Mouse (Mus musculus): Measurements from ENCODE around the gene Ptgs1. TPM values are rescaled to one million over a fixed set of nuclear protein-coding genes. Genes with fewer than 3 reads are reported as not detected.

Ptgs1 gene
- polyA plus RNA-seq, 1 experiment from 2014 or later: 3.5 TPM

DNA sequence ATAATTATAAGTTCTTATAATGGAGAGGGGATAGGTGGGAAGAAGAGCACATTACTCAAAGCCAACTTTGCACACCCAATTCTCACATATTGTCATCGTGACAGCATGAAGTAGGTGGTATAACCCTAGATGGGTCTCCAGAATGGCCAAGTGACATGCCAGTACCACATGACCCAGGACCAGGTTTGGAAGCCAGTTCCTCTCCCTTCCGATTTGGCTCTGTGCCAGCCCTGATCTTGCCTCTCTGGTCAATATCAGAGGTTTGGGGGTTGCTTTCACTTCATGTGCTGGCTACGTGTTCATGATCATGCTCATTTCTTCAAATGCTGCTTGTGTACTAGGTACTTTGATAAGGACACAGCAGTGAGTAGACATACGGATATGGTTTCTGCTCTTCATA, 22.3 kb downstream of the Ptgs1 start:
- no peaks in the 10 kb centered on the region for H3K4me1 ChIP-seq (replicated peaks; ENCODE audit: control insufficient read depth, insufficient read depth, low read length)
- H3K4me2 ChIP-seq (ENCODE audit: low read length): no peak overlapping the region
- WGBS: 85% methylated on average over 4 of the region's 4 CpGs
- no peaks in the 10 kb centered on the region for H3K27me3 ChIP-seq (replicated peaks; ENCODE audit: control insufficient read depth, insufficient read depth, low read length)
- H3K36me3 ChIP-seq (ENCODE audit: control insufficient read depth, insufficient read depth): no peaks in the 10 kb centered on the region
- H3K4me3 ChIP-seq (replicated peaks; ENCODE audit: low read length): no peak overlapping the region
- no peak for ATAC-seq
- H3K9ac ChIP-seq (replicated peaks; ENCODE audit: low read depth, low read length): no peak overlapping the region
- H3K9me3 ChIP-seq (ENCODE audit: control insufficient read depth, low read length): no peaks in the 10 kb centered on the region
- H3K27ac ChIP-seq (ENCODE audit: low read length): no peak overlapping the region

DNA sequence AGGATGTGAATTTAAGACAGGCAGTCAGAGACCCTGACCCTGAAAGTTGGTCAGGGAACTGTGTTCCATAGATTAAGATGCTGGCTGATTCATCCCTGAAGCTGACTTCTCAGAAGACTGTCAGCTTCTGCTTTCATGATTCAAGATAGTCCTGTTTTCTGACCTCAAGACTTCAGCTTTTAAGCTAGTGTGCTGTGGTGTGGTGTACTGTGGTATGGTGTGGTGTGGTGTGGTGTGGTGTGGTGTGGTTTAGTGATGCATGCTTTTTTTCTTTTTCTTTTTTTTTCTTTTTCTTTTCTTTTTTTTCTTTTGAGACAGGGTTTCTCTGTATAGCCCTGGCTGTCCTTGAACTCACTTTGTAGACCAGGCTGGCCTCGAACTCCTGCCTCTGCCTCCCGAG, 24.2 kb downstream of the Ptgs1 start:
- no peaks in the 10 kb centered on the region for H3K4me1 ChIP-seq (replicated peaks; ENCODE audit: control insufficient read depth, insufficient read depth, low read length)
- H3K9me3 ChIP-seq (ENCODE audit: control insufficient read depth, low read length): no peaks in the 10 kb centered on the region
- 85% methylated on average over 2 of the region's 2 CpGs for WGBS
- H3K36me3 ChIP-seq (ENCODE audit: control insufficient read depth, insufficient read depth): no peaks in the 10 kb centered on the region
- ATAC-seq: no peak
- H3K9ac ChIP-seq (replicated peaks; ENCODE audit: low read depth, low read length): no peak overlapping the region
- H3K4me3 ChIP-seq (replicated peaks; ENCODE audit: low read length): no peak overlapping the region
- no peak overlapping the region for H3K4me2 ChIP-seq (ENCODE audit: low read length)
- H3K27me3 ChIP-seq (replicated peaks; ENCODE audit: control insufficient read depth, insufficient read depth, low read length): no peaks in the 10 kb centered on the region
- no peak overlapping the region for H3K27ac ChIP-seq (ENCODE audit: low read length)

DNA sequence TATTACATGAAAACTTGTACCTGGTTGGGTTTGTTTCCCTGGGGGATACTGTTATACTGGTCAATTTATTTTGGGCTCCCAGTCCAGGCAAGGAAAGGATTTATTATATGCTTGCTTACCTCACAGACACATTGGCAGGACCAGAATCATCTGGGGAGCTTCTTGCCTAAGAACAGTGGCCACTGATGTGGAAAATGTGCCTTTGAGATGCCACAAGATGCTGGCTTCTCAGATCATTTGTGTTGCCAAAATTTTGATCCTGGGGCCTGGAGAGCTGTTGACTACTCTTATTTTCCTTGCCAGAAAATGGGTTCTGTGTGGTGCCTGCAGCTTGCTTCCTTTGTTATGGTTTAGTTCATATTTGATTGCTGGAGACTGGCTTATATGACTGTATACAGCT, 26.7 kb downstream of the Ptgs1 start:
- H3K9ac ChIP-seq (replicated peaks; ENCODE audit: low read depth, low read length): no peak overlapping the region
- H3K27me3 ChIP-seq (replicated peaks; ENCODE audit: control insufficient read depth, insufficient read depth, low read length): no peaks in the 10 kb centered on the region
- ATAC-seq: no peak

DNA sequence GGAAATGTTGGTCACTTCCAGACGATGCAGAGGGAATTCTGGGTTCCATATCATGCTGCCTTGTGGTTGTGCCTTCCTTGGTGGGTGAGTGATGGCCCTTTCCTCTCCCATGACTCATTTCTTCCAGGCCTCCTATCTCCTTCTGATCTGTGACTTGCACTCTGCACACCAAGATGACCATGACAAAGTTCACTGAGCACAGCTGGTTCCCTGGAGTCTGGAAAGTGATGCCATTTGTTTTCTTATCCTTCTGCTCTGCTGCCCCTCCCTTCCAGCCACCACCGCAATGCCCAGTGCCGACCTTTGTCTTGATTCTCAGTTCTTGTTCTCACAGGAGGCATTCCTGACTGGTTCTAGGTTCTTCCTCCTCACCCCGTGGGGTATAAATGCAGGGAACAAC, 29.2 kb downstream of the Ptgs1 start:
- WGBS: 80% methylated on average over 4 of the region's 4 CpGs
- Histone ChIP-seq H3K36me3 (ENCODE audit: control insufficient read depth, insufficient read depth) (no peaks in the 10 kb centered on the region), H3K9me3 (ENCODE audit: control insufficient read depth, low read length) (no peaks in the 10 kb centered on the region), H3K9ac (replicated peaks; ENCODE audit: low read depth, low read length) (no peak overlapping the region), H3K27me3 (replicated peaks; ENCODE audit: control insufficient read depth, insufficient read depth, low read length) (no peaks in the 10 kb centered on the region), H3K4me1 (replicated peaks; ENCODE audit: control insufficient read depth, insufficient read depth, low read length) (no peaks in the 10 kb centered on the region), H3K4me2 (ENCODE audit: low read length) (no peak overlapping the region), H3K27ac (ENCODE audit: low read length) (no peak overlapping the region), H3K4me3 (replicated peaks; ENCODE audit: low read length) (no peak overlapping the region)
- no peak for ATAC-seq

More for the DNA sequence above, 26.7 kb downstream of the Ptgs1 start:
- H3K27ac ChIP-seq (ENCODE audit: low read length): no peak overlapping the region
- no peaks in the 10 kb centered on the region for H3K4me1 ChIP-seq (replicated peaks; ENCODE audit: control insufficient read depth, insufficient read depth, low read length)
- no peaks in the 10 kb centered on the region for H3K9me3 ChIP-seq (ENCODE audit: control insufficient read depth, low read length)
- H3K36me3 ChIP-seq (ENCODE audit: control insufficient read depth, insufficient read depth): no peaks in the 10 kb centered on the region
- no peak overlapping the region for H3K4me2 ChIP-seq (ENCODE audit: low read length)
- no peak overlapping the region for H3K4me3 ChIP-seq (replicated peaks; ENCODE audit: low read length)

DNA sequence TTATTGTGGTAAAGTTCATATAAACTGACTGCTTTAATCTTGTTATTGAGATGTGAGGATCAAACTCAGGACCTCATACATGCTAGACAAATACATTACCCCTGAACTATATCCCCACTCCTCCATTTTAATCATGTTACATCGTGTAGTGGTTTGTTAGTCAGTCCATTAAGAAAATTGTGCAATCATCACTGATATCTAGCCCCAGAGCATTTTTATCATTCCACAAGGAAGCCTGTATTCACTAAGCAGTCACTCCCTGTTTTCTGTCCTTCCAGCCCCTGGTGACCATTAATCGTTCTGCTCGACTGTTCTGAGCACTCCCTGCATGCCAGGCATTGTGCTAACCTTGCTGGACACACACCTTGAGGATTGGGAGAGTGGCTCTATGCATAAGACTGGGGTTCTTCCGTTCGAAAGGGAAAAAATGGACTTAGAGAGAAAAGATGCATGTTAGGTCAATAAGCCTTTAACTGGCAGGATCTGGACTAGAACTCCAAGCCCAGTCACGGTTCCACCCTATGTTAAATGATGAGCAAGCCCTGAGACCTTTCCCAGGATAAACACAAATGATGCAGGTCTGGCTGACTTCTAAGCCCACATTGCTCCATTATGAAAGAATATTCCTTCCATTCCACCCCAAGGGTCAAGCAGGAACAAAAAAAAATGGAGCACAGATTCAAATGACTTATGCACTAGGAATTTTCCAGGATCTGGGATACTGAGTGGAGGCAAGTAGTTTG, 29.7 kb downstream of the Ptgs1 start:
- no peak overlapping the region for H3K27ac ChIP-seq (ENCODE audit: low read length)
- no peak for ATAC-seq

DNA sequence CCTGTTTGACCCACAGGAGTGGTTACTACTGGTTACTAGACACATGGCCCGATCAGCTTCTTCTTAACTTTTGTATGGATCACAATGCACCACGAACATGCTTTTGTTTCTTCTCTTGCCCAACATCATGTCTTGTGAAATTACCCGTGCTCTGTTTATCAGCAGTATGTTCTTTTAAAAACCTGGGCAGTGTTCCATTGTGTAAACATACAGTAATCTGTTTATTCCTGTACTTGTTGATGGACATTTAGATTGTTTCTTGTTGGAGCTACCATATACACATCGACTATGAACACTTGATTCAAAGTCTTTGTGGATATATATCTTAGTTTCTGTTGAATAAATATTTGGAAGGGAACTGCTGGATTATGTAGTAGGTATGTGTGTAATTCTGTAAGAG, 31.8 kb downstream of the Ptgs1 start:
- 84% methylated on average over 4 of the region's 4 CpGs for WGBS
- ATAC-seq: no peak
- H3K27ac ChIP-seq (ENCODE audit: low read length): no peak overlapping the region
- H3K27me3 ChIP-seq (replicated peaks; ENCODE audit: control insufficient read depth, insufficient read depth, low read length): no peaks in the 10 kb centered on the region
- H3K9me3 ChIP-seq (ENCODE audit: control insufficient read depth, low read length): no peaks in the 10 kb centered on the region
- H3K4me3 ChIP-seq (replicated peaks; ENCODE audit: low read length): no peak overlapping the region
- H3K9ac ChIP-seq (replicated peaks; ENCODE audit: low read depth, low read length): no peak overlapping the region
- no peaks in the 10 kb centered on the region for H3K36me3 ChIP-seq (ENCODE audit: control insufficient read depth, insufficient read depth)
- no peak overlapping the region for H3K4me2 ChIP-seq (ENCODE audit: low read length)
- no peaks in the 10 kb centered on the region for H3K4me1 ChIP-seq (replicated peaks; ENCODE audit: control insufficient read depth, insufficient read depth, low read length)

More for the DNA sequence above, 29.7 kb downstream of the Ptgs1 start:
- Histone ChIP-seq H3K36me3 (ENCODE audit: control insufficient read depth, insufficient read depth) (no peaks in the 10 kb centered on the region), H3K4me2 (ENCODE audit: low read length) (no peak overlapping the region), H3K4me1 (replicated peaks; ENCODE audit: control insufficient read depth, insufficient read depth, low read length) (no peaks in the 10 kb centered on the region), H3K9me3 (ENCODE audit: control insufficient read depth, low read length) (no peaks in the 10 kb centered on the region), H3K4me3 (replicated peaks; ENCODE audit: low read length) (no peak overlapping the region), H3K27me3 (replicated peaks; ENCODE audit: control insufficient read depth, insufficient read depth, low read length) (no peaks in the 10 kb centered on the region), H3K9ac (replicated peaks; ENCODE audit: low read depth, low read length) (no peak overlapping the region)
- WGBS: 83% methylated on average over 6 of the region's 6 CpGs

DNA sequence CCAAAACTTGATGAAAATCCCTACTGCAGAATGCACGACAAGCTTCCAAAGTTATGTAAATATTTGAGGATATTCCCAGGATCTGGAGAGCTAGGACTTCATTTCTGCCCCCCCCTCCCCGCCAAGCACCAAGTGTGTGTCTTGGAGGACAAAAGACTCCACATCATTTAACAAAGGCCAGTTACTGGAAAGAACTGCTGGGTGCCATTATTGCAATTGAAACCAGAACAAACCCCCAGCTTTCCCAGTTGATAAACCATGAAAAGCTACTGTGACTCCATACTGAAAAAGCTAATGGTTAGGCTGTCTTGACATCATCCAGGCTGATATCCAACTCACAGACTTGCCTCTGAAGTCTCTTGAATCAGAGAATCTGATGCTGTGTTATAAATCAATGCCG, 39.2 kb downstream of the Ptgs1 start:
- Histone ChIP-seq H3K27ac (ENCODE audit: low read length) (no peak overlapping the region), H3K27me3 (replicated peaks; ENCODE audit: control insufficient read depth, insufficient read depth, low read length) (no peaks in the 10 kb centered on the region), H3K36me3 (ENCODE audit: control insufficient read depth, insufficient read depth) (no peaks in the 10 kb centered on the region), H3K4me1 (replicated peaks; ENCODE audit: control insufficient read depth, insufficient read depth, low read length) (no peaks in the 10 kb centered on the region), H3K4me3 (replicated peaks; ENCODE audit: low read length) (no peak overlapping the region), H3K9ac (replicated peaks; ENCODE audit: low read depth, low read length) (no peak overlapping the region), H3K4me2 (ENCODE audit: low read length) (no peak overlapping the region), H3K9me3 (ENCODE audit: control insufficient read depth, low read length) (no peaks in the 10 kb centered on the region)
- no peak for ATAC-seq
- 36% methylated on average over 3 of the region's 3 CpGs for WGBS

DNA sequence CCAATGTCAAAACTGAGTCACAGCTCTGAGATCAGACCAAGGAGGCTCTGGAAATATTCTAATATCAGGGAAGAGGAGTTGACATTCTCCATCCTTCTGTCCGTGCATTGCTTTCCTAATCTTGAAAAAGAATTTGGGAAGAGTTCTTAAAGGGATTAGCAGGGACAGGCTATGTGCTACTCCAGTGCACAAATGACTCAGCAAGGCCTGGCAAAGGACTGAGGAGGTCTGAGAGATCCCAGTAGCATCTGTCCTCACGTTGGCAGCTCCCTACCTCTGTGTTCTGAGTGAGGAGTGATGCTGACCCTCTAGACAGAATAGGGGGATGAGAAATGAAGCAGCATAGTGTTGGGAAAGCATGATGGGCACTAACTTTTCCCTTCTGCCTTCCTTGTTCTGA, 40.0 kb downstream of the Ptgs1 start:
- no peak for ATAC-seq
- H3K9ac ChIP-seq (replicated peaks; ENCODE audit: low read depth, low read length): no peak overlapping the region

DNA sequence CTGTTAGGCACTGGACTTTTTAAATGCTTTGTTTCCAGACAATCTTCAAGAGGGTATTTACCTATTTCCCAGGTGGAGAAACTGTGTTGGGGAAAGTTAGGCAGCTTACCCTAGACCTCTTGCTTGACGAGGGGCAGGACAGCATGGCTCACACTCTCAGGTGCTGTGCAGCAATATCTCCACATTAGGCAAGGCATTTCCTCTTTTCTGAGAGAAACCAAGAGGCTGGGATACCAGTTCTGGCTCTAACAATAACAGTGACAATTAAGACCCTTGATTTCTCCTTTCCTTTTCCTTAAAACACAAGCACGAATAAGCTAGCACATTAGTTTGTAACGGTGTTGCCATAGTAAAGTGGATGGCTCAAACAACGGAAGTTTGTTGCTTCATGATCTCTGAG, 40.9 kb downstream of the Ptgs1 start:
- H3K9ac ChIP-seq (replicated peaks; ENCODE audit: low read depth, low read length): no peak overlapping the region
- no peak overlapping the region for H3K4me3 ChIP-seq (replicated peaks; ENCODE audit: low read length)
- no peak for ATAC-seq
- 86% methylated on average over 4 of the region's 4 CpGs for WGBS
- H3K4me2 ChIP-seq (ENCODE audit: low read length): no peak overlapping the region
- H3K27ac ChIP-seq (ENCODE audit: low read length): no peak overlapping the region
- H3K27me3 ChIP-seq (replicated peaks; ENCODE audit: control insufficient read depth, insufficient read depth, low read length): no peaks in the 10 kb centered on the region
- no peaks in the 10 kb centered on the region for H3K36me3 ChIP-seq (ENCODE audit: control insufficient read depth, insufficient read depth)
- no peaks in the 10 kb centered on the region for H3K4me1 ChIP-seq (replicated peaks; ENCODE audit: control insufficient read depth, insufficient read depth, low read length)
- no peaks in the 10 kb centered on the region for H3K9me3 ChIP-seq (ENCODE audit: control insufficient read depth, low read length)

More for the DNA sequence above, 40.0 kb downstream of the Ptgs1 start:
- no peak overlapping the region for H3K27ac ChIP-seq (ENCODE audit: low read length)
- 48% methylated on average over 2 of the region's 2 CpGs for WGBS
- H3K36me3 ChIP-seq (ENCODE audit: control insufficient read depth, insufficient read depth): no peaks in the 10 kb centered on the region
- H3K4me1 ChIP-seq (replicated peaks; ENCODE audit: control insufficient read depth, insufficient read depth, low read length): no peaks in the 10 kb centered on the region
- H3K9me3 ChIP-seq (ENCODE audit: control insufficient read depth, low read length): no peaks in the 10 kb centered on the region
- no peak overlapping the region for H3K4me2 ChIP-seq (ENCODE audit: low read length)
- H3K27me3 ChIP-seq (replicated peaks; ENCODE audit: control insufficient read depth, insufficient read depth, low read length): no peaks in the 10 kb centered on the region
- H3K4me3 ChIP-seq (replicated peaks; ENCODE audit: low read length): no peak overlapping the region
